Mouse (Mus musculus) C2C12 (cell line): Measurements from ENCODE around the gene Higd1c.

ENCODE experiments used
- CTCF ChIP-seq: IDR thresholded peaks from one replicate; pipeline ENCODE4 v1.5.1; 2011; ENCODE audit not compliant: control insufficient read depth, insufficient read depth, insufficient read length
- FOSL1 ChIP-seq: IDR thresholded peaks from one replicate; pipeline ENCODE4 v1.8.0; 2011; ENCODE audit warnings: mild to moderate bottlenecking, low read length; ENCODE audit not compliant: poor library complexity, insufficient read depth, severe bottlenecking
- MAX ChIP-seq: IDR thresholded peaks from one replicate; pipeline ENCODE4 v1.6.1; 2011; ENCODE audit warnings: mild to moderate bottlenecking, control low read depth
- MYOD1 ChIP-seq: IDR thresholded peaks from one replicate; pipeline ENCODE4 v1.6.1; 2011; ENCODE audit warnings: low read depth; ENCODE audit not compliant: control insufficient read depth, insufficient read length
- MYOG ChIP-seq: IDR thresholded peaks from one replicate; pipeline ENCODE4 v1.6.1; 2011; ENCODE audit not compliant: control insufficient read depth, insufficient read length; ENCODE audit errors: extremely low read depth

DNA sequence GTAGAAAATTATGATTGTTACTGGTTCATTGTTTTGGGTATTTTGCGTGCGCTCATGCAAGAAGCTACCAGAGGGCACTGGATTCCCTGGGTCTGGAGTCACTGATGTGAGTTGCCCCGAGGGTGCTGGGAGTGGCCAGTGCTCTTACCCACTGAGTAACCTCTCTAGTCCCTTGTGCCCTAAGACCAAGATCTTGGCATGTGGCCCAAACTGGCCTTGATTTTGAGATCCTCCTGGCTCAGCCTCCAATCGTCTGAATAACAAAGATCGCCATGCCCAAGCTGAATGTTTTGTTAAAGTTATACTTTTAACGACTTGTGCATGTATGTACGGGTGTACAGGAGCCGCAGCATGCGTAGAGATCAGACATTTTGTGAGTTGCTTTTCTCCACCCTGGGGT, 21.4 kb downstream of the Higd1c start:
- TF ChIP-seq CTCF (no peak), FOSL1 (no peak), MYOD1 (no peak), MYOG (no peak), MAX (no peak)
